Mouse (Mus musculus) megakaryocyte, embryonic 14.5 days (primary cell): ENCODE results near the gene Tlnrd1. TPM values are rescaled to one million over a fixed set of nuclear protein-coding genes. Genes with fewer than 3 reads are reported as not detected.

Experiments used
- H3K27me3 ChIP-seq: replicated peaks from 2 replicates; pipeline ENCODE3; 2012; ENCODE audit warnings: inconsistent platforms
- H3K36me3 ChIP-seq: replicated peaks from 2 replicates; pipeline ENCODE3; 2012; ENCODE audit warnings: low read length, inconsistent platforms, mixed read lengths
- H3K4me1 ChIP-seq: 2 replicates; pipeline ENCODE4 v1.6.1; 2012; ENCODE audit warnings: inconsistent platforms
- H3K4me3 ChIP-seq: replicated peaks from 2 replicates; pipeline ENCODE3; 2012; ENCODE audit warnings: moderate library complexity, mild to moderate bottlenecking, inconsistent platforms
- H3K9me3 ChIP-seq: 2 replicates; pipeline ENCODE4 v1.6.1; 2012; ENCODE audit warnings: inconsistent platforms
- FLI1 ChIP-seq: IDR thresholded peaks from 2 replicates; pipeline ENCODE4 v1.6.1; 2012; ENCODE audit warnings: low read length, inconsistent platforms, mixed read lengths
- GATA1 ChIP-seq: IDR thresholded peaks from 3 replicates; pipeline ENCODE4 v1.6.1; 2012; ENCODE audit warnings: mixed read lengths, low read length, inconsistent platforms, borderline replicate concordance
- polyA plus RNA-seq: library from polyadenylated mRNA; stranded (reverse); fragments of >175 nt; gene quantifications from 2 replicates; pipeline ENCODE4 v1.2.3, GENCODE M21; 2012; ENCODE audit warnings: low replicate concordance; ENCODE audit not compliant: insufficient read depth

The Tlnrd1 gene
- polyA plus RNA-seq: 23.5 and 35.1 TPM in 2 replicates

DNA sequence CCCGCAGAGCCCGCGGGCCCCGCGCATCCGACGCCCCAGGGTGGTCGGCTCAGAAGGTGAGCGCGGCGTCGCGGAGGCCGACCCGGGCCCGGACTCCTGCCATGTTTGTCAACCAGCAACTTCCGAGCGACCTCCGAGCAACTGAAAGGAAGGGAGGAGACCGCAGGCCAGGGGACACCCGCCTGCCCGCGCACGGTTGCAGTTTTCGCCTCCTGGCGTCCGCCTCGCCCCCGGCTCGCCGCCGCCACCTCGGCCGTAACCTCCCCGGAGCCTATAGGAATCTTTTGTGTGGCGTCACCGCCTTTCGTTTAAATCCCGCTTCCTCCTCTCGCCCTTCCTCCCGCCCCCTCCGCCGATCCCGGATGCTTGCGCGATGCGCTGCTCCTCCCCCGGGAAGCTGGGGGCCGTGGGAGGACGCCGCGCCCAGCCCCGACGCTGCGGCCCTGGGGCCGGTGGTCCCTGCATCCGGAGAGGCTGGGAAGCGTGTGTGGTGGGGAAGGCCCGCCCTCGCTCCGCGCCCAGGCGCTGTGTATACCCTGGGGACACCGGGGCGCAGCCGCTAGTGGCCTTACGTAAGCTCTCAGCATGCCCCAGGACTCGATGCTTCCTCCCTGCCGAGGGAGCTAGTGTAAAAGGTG lies at the start of gene Tlnrd1, which contains the start of gene Mesd:
Gene Tlnrd1, minus strand, starts transcription at position 285 of the 638 bp plus-strand sequence.
Gene Mesd, plus strand, starts transcription at position 446 of the 638 bp plus-strand sequence.
- Histone ChIP-seq H3K27me3 (no peaks in the 10 kb centered on the region), H3K4me1 (peaks cover 57% of the 10 kb centered on the region), H3K36me3 (peaks cover 19% of the 10 kb centered on the region), H3K4me3 (peak within 1 kb of the TSS; percentile 98), H3K9me3 (peaks cover 6% of the 10 kb centered on the region)
- TF ChIP-seq GATA1 (no peak), FLI1 (no peak)

GRCm38 (mm10) chr7:83921637-83922036 lies 37.5 kb upstream of the Tlnrd1 start:
- Histone ChIP-seq H3K9me3 (no peaks in the 10 kb centered on the region), H3K4me1 (peaks cover 53% of the 10 kb centered on the region), H3K4me3 (no peak overlapping the region), H3K27me3 (peaks cover 17% of the 10 kb centered on the region), H3K36me3 (no peaks in the 10 kb centered on the region)
- TF ChIP-seq GATA1 (no peak), FLI1 (no peak)

DNA sequence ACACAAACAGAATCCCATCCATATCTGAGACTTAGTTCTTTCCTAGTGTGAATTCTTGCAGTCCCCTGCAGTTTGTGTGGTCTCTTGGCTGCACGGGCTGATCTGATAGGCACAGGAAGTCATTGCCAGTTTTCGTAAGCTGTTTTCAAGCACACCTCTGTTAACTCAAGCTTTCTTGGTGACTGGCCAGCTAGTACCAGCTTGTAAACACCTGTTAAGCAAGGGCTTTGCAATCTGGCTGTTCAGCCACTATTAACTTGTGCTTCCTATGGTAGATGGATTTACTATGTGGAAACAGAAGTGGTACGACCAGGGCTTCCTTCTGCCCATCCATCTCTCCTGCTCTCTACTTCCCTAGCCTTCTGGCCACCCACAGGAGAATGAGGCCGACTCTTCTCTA lies 36.1 kb upstream of the Tlnrd1 start:
- H3K27me3 ChIP-seq: peaks cover 17% of the 10 kb centered on the region
- no peak overlapping the region for H3K4me3 ChIP-seq
- no peaks in the 10 kb centered on the region for H3K9me3 ChIP-seq
- TF ChIP-seq FLI1 (no peak), GATA1 (no peak)
- H3K4me1 ChIP-seq: peaks cover 53% of the 10 kb centered on the region
- no peaks in the 10 kb centered on the region for H3K36me3 ChIP-seq

DNA sequence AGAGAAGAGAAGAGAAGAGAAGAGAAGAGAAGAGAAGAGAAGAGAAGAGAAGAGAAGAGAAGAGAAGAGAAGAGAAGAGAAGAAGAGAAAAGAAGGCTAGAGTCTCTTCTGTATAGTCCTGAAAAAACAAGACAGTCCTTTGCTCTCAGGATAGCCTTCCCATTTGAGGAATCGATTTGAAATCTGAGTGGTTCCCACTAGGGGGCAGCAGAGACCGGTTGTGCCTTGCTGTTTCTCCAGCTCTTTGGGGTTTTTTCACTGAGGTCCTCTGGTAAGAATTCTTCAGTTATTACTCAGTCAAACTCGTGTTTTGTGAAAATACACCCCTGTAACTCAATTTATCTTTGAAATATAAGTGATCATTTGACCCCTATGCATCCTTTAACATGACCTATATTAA lies 30.5 kb upstream of the Tlnrd1 start:
- H3K9me3 ChIP-seq: no peaks in the 10 kb centered on the region
- no peaks in the 10 kb centered on the region for H3K36me3 ChIP-seq
- TF ChIP-seq FLI1 (no peak), GATA1 (no peak)
- no peaks in the 10 kb centered on the region for H3K27me3 ChIP-seq
- H3K4me3 ChIP-seq: no peak overlapping the region
- H3K4me1 ChIP-seq: peaks cover 30% of the 10 kb centered on the region; the same call in 1 of the 2 replicates

- H3K4me1 ChIP-seq: peaks cover 25% of the 10 kb centered on the region; the same call in 1 of the 2 replicates
Observed at GRCm38 (mm10) chr7:83913995-83914394, 29.9 kb upstream of the Tlnrd1 start.

GRCm38 (mm10) chr7:83913405-83913932 lies 29.4 kb upstream of the Tlnrd1 start:
- TF ChIP-seq GATA1 (no peak), FLI1 (no peak)
- Histone ChIP-seq H3K4me3 (no peak overlapping the region), H3K9me3 (no peaks in the 10 kb centered on the region), H3K27me3 (no peaks in the 10 kb centered on the region), H3K36me3 (no peaks in the 10 kb centered on the region), H3K4me1 (peaks cover 22% of the 10 kb centered on the region; the same call in 1 of the 2 replicates)

More at GRCm38 (mm10) chr7:83913995-83914394, 29.9 kb upstream of the Tlnrd1 start:
- Histone ChIP-seq H3K27me3 (no peaks in the 10 kb centered on the region), H3K36me3 (no peaks in the 10 kb centered on the region), H3K4me3 (no peak overlapping the region), H3K9me3 (no peaks in the 10 kb centered on the region)
- no peak for TF ChIP-seq FLI1
- TF ChIP-seq GATA1: no peak

- H3K27me3 ChIP-seq: no peaks in the 10 kb centered on the region
- no peak overlapping the region for H3K4me3 ChIP-seq
- H3K36me3 ChIP-seq: no peaks in the 10 kb centered on the region
- TF ChIP-seq GATA1 (no peak), FLI1 (no peak)
- H3K9me3 ChIP-seq: no peaks in the 10 kb centered on the region
- peaks cover 13% of the 10 kb centered on the region; the same call in 1 of the 2 replicates for H3K4me1 ChIP-seq
Observed at GRCm38 (mm10) chr7:83911909-83912308, 27.8 kb upstream of the Tlnrd1 start.

DNA sequence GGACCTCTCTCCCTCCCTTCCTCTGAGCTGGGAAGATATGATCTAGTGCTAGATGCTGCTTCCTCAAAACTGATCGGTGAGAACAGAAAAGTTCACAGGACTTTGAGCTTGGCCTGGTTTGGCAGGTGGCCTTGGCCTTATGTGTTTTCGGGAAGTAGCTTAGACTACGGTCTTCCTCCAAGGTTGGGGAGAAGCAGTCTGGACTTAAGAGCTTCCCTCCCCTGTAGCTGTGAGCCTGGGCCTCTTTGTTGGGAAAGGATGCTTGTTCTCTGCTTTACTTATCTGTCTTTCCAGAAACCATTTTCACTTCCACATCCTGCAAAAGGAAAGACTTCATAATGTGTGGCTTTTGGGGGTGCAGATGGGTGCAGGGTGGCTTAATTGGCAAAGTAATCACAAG lies 20.7 kb upstream of the Tlnrd1 start:
- TF ChIP-seq GATA1 (no peak), FLI1 (no peak)

DNA sequence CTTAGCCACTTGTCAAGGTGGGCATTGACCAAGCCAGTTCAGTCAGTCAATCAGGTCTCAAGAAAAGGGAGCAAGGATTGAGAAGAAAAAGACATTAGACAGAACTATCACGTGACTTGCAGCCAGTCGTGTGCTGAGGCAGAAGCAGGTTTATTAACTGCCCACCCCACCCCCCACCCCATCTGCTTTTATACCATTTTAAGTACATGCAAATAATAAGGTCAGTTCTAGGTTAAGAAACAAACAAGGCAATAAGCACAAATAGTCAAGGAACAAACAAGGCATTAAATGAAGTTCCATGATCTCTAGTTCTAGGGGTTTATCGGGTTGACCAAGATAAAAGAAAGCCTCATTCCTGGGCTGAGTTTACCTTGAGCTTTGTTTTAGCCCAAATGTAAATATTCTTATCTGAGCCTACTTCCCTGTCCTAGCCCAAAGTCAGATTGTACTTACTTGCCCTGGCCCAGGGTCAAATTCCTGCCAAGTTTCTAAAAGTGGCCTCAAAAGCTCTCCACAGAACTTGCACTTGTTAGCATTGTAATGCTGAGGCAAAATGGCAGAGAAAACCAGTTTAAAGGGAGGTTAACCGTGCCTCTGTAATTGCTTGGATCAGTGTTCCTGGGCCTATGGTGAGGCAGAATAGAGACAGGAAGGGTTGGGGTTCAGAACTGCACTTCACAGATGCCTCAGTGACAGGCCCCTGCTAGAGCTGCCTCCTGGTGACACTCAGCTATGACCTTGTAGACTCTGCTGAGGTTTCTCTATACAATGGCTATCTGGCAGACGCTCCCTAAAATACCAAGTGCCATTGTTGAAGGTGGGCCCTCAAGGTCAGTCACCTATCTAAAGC lies 18.4 kb upstream of the Tlnrd1 start:
- no peak overlapping the region for H3K4me3 ChIP-seq
- H3K9me3 ChIP-seq: 0 out of 2 replicates have a peak, but pooled peaks cover 5% of the 10 kb centered on the region
- H3K36me3 ChIP-seq: peaks cover 50% of the 10 kb centered on the region
- H3K4me1 ChIP-seq: peaks cover 44% of the 10 kb centered on the region
- TF ChIP-seq FLI1 (no peak), GATA1 (no peak)
- H3K27me3 ChIP-seq: no peaks in the 10 kb centered on the region

More for the DNA sequence above, 20.7 kb upstream of the Tlnrd1 start:
- H3K9me3 ChIP-seq: 0 out of 2 replicates have a peak, but pooled peaks cover 5% of the 10 kb centered on the region
- H3K4me3 ChIP-seq: peak overlapping the region; percentile 17
- no peaks in the 10 kb centered on the region for H3K27me3 ChIP-seq
- H3K36me3 ChIP-seq: peaks cover 27% of the 10 kb centered on the region
- H3K4me1 ChIP-seq: peaks cover 31% of the 10 kb centered on the region
